Mouse (Mus musculus): ENCODE measurements around the gene Egfl7. TPM values are rescaled to one million over a fixed set of nuclear protein-coding genes. Genes with fewer than 3 reads are reported as not detected.

The Egfl7 gene
- polyA plus RNA-seq, 1 experiment from 2014 or later = 52.8 TPM

DNA sequence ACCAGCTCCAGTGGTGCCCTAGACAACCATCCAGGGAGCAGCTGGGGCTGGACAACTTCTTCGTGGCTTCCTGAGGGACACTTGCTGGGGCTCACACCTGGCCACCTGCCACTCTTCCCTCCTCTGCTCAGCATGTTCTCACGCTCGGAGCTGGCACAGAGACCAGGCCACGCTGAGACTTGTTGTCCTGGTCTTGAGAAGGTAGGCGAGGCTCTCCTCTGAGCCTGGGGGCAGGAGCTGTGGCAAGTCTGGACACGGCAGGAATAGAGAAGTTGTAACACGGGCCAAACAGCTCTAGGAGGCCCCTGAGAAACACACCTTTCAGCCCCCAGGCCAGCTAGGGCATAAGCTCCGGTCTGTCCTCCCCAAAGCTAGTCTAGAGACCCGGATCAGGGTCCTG is 25.9 kb upstream of the Egfl7 start:
- H3K27me3 ChIP-seq (replicated peaks; ENCODE audit: control insufficient read depth, insufficient read depth, low read length) = no peaks in the 10 kb centered on the region
- 80% methylated on average over 9 of the region's 9 CpGs for WGBS
- ATAC-seq = no peak

DNA sequence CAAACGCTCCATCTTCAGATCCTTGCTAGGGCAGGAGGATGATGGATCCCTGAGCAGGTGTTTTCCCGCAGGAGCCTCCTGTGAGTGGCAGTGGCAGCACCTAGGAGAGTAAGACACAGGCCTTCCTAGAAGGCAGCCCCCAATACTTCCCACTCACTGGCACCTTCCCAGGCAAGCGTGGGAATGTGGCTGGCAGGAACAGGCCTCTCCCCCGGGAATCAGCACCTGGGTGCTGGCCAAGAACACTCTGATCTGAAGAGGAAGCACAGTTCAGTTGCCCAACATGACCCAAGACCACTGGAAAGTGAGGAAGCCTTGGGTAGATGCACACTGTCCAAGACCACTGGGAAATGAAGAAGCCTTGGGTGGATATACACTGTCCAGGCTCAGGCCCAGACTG is 24.7 kb upstream of the Egfl7 start:
- WGBS = 75% methylated on average over 4 of the region's 4 CpGs
- Histone ChIP-seq H3K36me3 (ENCODE audit: control insufficient read depth, insufficient read depth, low read length) (no peaks in the 10 kb centered on the region), H3K9ac (ENCODE audit: low read length) (no peak overlapping the region), H3K27me3 (replicated peaks; ENCODE audit: control insufficient read depth, insufficient read depth, low read length) (no peaks in the 10 kb centered on the region), H3K9me3 (replicated peaks; ENCODE audit: control insufficient read depth, low read length) (no peaks in the 10 kb centered on the region), H3K4me1 (ENCODE audit: control insufficient read depth, insufficient read depth, low read length) (0 out of 2 replicates have a peak, but pooled peaks cover 4% of the 10 kb centered on the region), H3K27ac (ENCODE audit: low read depth, low read length) (no peak overlapping the region), H3K4me2 (ENCODE audit: low read length) (no peak overlapping the region), H3K4me3 (ENCODE audit: low read depth, low read length) (no peak overlapping the region)
- ATAC-seq = no peak
- no peak for DNase-seq (ENCODE audit: low spot score)

More for the DNA sequence above, 25.9 kb upstream of the Egfl7 start:
- no peak for DNase-seq (ENCODE audit: low spot score)
- no peak overlapping the region for H3K4me3 ChIP-seq (ENCODE audit: low read depth, low read length)
- 0 out of 2 replicates have a peak, but pooled peaks cover 6% of the 10 kb centered on the region for H3K4me1 ChIP-seq (ENCODE audit: control insufficient read depth, insufficient read depth, low read length)
- no peaks in the 10 kb centered on the region for H3K36me3 ChIP-seq (ENCODE audit: control insufficient read depth, insufficient read depth, low read length)
- no peak overlapping the region for H3K27ac ChIP-seq (ENCODE audit: low read depth, low read length)
- no peak overlapping the region for H3K9ac ChIP-seq (ENCODE audit: low read length)
- no peak overlapping the region for H3K4me2 ChIP-seq (ENCODE audit: low read length)
- no peaks in the 10 kb centered on the region for H3K9me3 ChIP-seq (replicated peaks; ENCODE audit: control insufficient read depth, low read length)

GRCm38 (mm10) chr2:26556535-26556993 is 23.2 kb upstream of the Egfl7 start:
- Histone ChIP-seq H3K9ac (ENCODE audit: low read length) (no peak overlapping the region), H3K27me3 (replicated peaks; ENCODE audit: control insufficient read depth, insufficient read depth, low read length) (no peaks in the 10 kb centered on the region), H3K4me1 (ENCODE audit: control insufficient read depth, insufficient read depth, low read length) (no peaks in the 10 kb centered on the region), H3K36me3 (ENCODE audit: control insufficient read depth, insufficient read depth, low read length) (no peaks in the 10 kb centered on the region), H3K4me2 (ENCODE audit: low read length) (no peak overlapping the region), H3K27ac (ENCODE audit: low read depth, low read length) (no peak overlapping the region), H3K4me3 (ENCODE audit: low read depth, low read length) (no peak overlapping the region), H3K9me3 (replicated peaks; ENCODE audit: control insufficient read depth, low read length) (no peaks in the 10 kb centered on the region)
- no peak for ATAC-seq
- WGBS = 81% methylated on average over 4 of the region's 4 CpGs
- no peak for DNase-seq (ENCODE audit: low spot score)

DNA sequence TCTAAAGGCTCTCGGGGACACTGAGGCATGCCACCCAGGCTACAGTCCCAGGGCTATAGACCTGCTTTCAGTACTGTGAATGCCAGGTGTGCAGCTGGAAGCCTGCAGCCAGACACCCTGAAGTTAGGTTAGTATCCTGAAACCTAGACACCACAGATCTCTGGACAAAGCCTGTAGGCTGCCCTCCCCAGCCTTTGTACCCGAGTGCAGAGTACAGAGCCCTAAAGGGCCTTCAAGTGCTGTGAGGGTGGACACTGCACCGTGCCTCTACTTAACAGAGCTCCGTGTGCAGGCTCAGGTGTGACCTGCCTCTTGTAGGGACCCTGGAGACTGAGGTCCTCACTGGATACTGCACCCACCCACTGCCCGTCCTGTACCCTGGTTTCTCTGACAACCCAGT is 19.3 kb upstream of the Egfl7 start:
- no peaks in the 10 kb centered on the region for H3K36me3 ChIP-seq (ENCODE audit: control insufficient read depth, insufficient read depth, low read length)
- no peak for ATAC-seq
- no peaks in the 10 kb centered on the region for H3K4me1 ChIP-seq (ENCODE audit: control insufficient read depth, insufficient read depth, low read length)
- no peaks in the 10 kb centered on the region for H3K9me3 ChIP-seq (replicated peaks; ENCODE audit: control insufficient read depth, low read length)
- WGBS = 79% methylated on average over 5 of the region's 5 CpGs
- no peak for DNase-seq (ENCODE audit: low spot score)
- H3K27me3 ChIP-seq (replicated peaks; ENCODE audit: control insufficient read depth, insufficient read depth, low read length) = no peaks in the 10 kb centered on the region
- no peak overlapping the region for H3K27ac ChIP-seq (ENCODE audit: low read depth, low read length)
- H3K9ac ChIP-seq (ENCODE audit: low read length) = no peak overlapping the region
- no peak overlapping the region for H3K4me3 ChIP-seq (ENCODE audit: low read depth, low read length)
- no peak overlapping the region for H3K4me2 ChIP-seq (ENCODE audit: low read length)

GRCm38 (mm10) chr2:26561351-26562016 is 18.3 kb upstream of the Egfl7 start:
- no peak overlapping the region for H3K4me3 ChIP-seq (ENCODE audit: low read depth, low read length)
- DNase-seq (ENCODE audit: low spot score) = peak; percentile 78
- no peak overlapping the region for H3K9ac ChIP-seq (ENCODE audit: low read length)
- H3K9me3 ChIP-seq (replicated peaks; ENCODE audit: control insufficient read depth, low read length) = no peaks in the 10 kb centered on the region
- H3K36me3 ChIP-seq (ENCODE audit: control insufficient read depth, insufficient read depth, low read length) = no peaks in the 10 kb centered on the region
- H3K4me1 ChIP-seq (ENCODE audit: control insufficient read depth, insufficient read depth, low read length) = no peaks in the 10 kb centered on the region
- H3K4me2 ChIP-seq (ENCODE audit: low read length) = no peak overlapping the region
- ATAC-seq = peak; percentile 85
- no peak overlapping the region for H3K27ac ChIP-seq (ENCODE audit: low read depth, low read length)
- no peaks in the 10 kb centered on the region for H3K27me3 ChIP-seq (replicated peaks; ENCODE audit: control insufficient read depth, insufficient read depth, low read length)
- WGBS = 36% methylated on average over 6 of the region's 6 CpGs

GRCm38 (mm10) chr2:26566221-26566620 is 13.6 kb upstream of the Egfl7 start:
- whole genome bisulfite sequencing = 18% methylated on average over 4 of the region's 4 CpGs
- Histone ChIP-seq H3K4me1 (ENCODE audit: control insufficient read depth, insufficient read depth, low read length) (no peaks in the 10 kb centered on the region), H3K9ac (ENCODE audit: low read length) (no peak overlapping the region), H3K9me3 (replicated peaks; ENCODE audit: control insufficient read depth, low read length) (no peaks in the 10 kb centered on the region), H3K36me3 (ENCODE audit: control insufficient read depth, insufficient read depth, low read length) (no peaks in the 10 kb centered on the region), H3K27ac (ENCODE audit: low read depth, low read length) (no peak overlapping the region), H3K4me3 (ENCODE audit: low read depth, low read length) (no peak overlapping the region), H3K27me3 (replicated peaks; ENCODE audit: control insufficient read depth, insufficient read depth, low read length) (no peaks in the 10 kb centered on the region), H3K4me2 (ENCODE audit: low read length) (no peak overlapping the region)
- ATAC-seq = peak; percentile 66; the same call in 1 of the 2 replicates
- peak; percentile 49 for DNase-seq (ENCODE audit: low spot score)

- WGBS = 6% methylated on average over 3 of the region's 3 CpGs
- peak; percentile 78 for DNase-seq (ENCODE audit: low spot score)
- H3K4me2 ChIP-seq (ENCODE audit: low read length) = no peak overlapping the region
Observed at GRCm38 (mm10) chr2:26570034-26570433, 9.8 kb upstream of the Egfl7 start.

GRCm38 (mm10) chr2:26571400-26571799 is 8.4 kb upstream of the Egfl7 start:
- Histone ChIP-seq H3K27me3 (replicated peaks; ENCODE audit: control insufficient read depth, insufficient read depth, low read length) (no peaks in the 10 kb centered on the region), H3K9me3 (replicated peaks; ENCODE audit: control insufficient read depth, low read length) (no peaks in the 10 kb centered on the region), H3K4me1 (ENCODE audit: control insufficient read depth, insufficient read depth, low read length) (peaks cover 12% of the 10 kb centered on the region), H3K36me3 (ENCODE audit: control insufficient read depth, insufficient read depth, low read length) (no peaks in the 10 kb centered on the region), H3K4me3 (ENCODE audit: low read depth, low read length) (no peak overlapping the region), H3K27ac (ENCODE audit: low read depth, low read length) (peak overlapping the region; percentile 33; the same call in 1 of the 2 replicates), H3K4me2 (ENCODE audit: low read length) (no peak overlapping the region), H3K9ac (ENCODE audit: low read length) (no peak overlapping the region)
- DNase-seq (ENCODE audit: low spot score) (no peak), ATAC-seq (no peak)
- 84% methylated on average over 9 of the region's 9 CpGs for WGBS

More at GRCm38 (mm10) chr2:26570034-26570433, 9.8 kb upstream of the Egfl7 start:
- Histone ChIP-seq H3K9ac (ENCODE audit: low read length) (no peak overlapping the region), H3K9me3 (replicated peaks; ENCODE audit: control insufficient read depth, low read length) (no peaks in the 10 kb centered on the region), H3K36me3 (ENCODE audit: control insufficient read depth, insufficient read depth, low read length) (no peaks in the 10 kb centered on the region), H3K27me3 (replicated peaks; ENCODE audit: control insufficient read depth, insufficient read depth, low read length) (no peaks in the 10 kb centered on the region), H3K27ac (ENCODE audit: low read depth, low read length) (no peak overlapping the region), H3K4me1 (ENCODE audit: control insufficient read depth, insufficient read depth, low read length) (peaks cover 12% of the 10 kb centered on the region), H3K4me3 (ENCODE audit: low read depth, low read length) (no peak overlapping the region)
- ATAC-seq = no peak

DNA sequence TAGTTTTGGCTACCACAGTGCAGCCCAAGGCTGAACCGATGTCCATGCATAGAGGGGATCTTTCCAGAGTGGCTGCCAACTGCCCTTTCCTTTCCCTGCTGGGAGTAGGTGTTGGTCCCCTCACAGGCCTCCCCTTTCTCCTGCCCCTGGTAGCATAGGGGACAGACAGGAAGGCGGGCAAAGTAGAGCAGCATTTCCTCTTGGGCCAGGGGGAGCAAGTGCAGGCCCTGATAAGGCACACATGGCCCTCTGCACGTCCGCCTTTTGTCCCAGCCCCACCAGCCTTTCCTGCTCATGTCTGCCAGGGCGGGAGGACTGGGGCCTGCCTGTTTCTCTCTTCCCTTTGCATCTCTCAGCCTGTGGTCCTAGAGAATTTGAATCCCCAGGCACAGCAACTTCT is 8.0 kb upstream of the Egfl7 start:
- peaks cover 12% of the 10 kb centered on the region for H3K4me1 ChIP-seq (ENCODE audit: control insufficient read depth, insufficient read depth, low read length)
- no peaks in the 10 kb centered on the region for H3K36me3 ChIP-seq (ENCODE audit: control insufficient read depth, insufficient read depth, low read length)
- H3K4me3 ChIP-seq (ENCODE audit: low read depth, low read length) = no peak overlapping the region
- no peak for DNase-seq (ENCODE audit: low spot score)
- no peaks in the 10 kb centered on the region for H3K27me3 ChIP-seq (replicated peaks; ENCODE audit: control insufficient read depth, insufficient read depth, low read length)
- H3K9me3 ChIP-seq (replicated peaks; ENCODE audit: control insufficient read depth, low read length) = no peaks in the 10 kb centered on the region
- 70% methylated on average over 5 of the region's 5 CpGs for WGBS
- no peak for ATAC-seq
- H3K27ac ChIP-seq (ENCODE audit: low read depth, low read length) = peak overlapping the region; percentile 33; the same call in 1 of the 2 replicates
- H3K9ac ChIP-seq (ENCODE audit: low read length) = no peak overlapping the region
- H3K4me2 ChIP-seq (ENCODE audit: low read length) = no peak overlapping the region

Data from forebrain, embryonic 14.5 days (tissue).